Mouse (Mus musculus) limb, embryonic 14.5 days (tissue): Measurements from ENCODE around the gene Col5a1. TPM values are rescaled to one million over a fixed set of nuclear protein-coding genes. Genes with fewer than 3 reads are reported as not detected.

Experiments
- ATAC-seq: fragments of 200-750 bp; cut with Nextera tagmentation; 2 replicates; pipeline ENCODE4 v1.8.0; 2017; ENCODE audit warnings: low read depth, moderate number of reproducible peaks, moderate TSS enrichment; ENCODE audit not compliant: low FRiP score
- DNase-seq: peaks from one replicate; pipeline ENCODE4 v3.0.0-alpha.2; 2015; ENCODE audit warnings: low spot score
- H3K27ac ChIP-seq: fragments of 300-500 bp; sonication (generic); replicated peaks from 2 replicates; pipeline ENCODE4 v1.5.1; 2014; ENCODE audit warnings: low read depth, mild to moderate bottlenecking, low read length, moderate library complexity, mixed read lengths
- H3K27me3 ChIP-seq: fragments of 300-500 bp; sonication (generic); 2 replicates; pipeline ENCODE4 v1.6.1; 2014; ENCODE audit warnings: low read length, mixed read lengths; ENCODE audit not compliant: control insufficient read depth, insufficient read depth
- H3K36me3 ChIP-seq: fragments of 300-500 bp; sonication (generic); 2 replicates; pipeline ENCODE4 v1.6.1; 2014; ENCODE audit warnings: mild to moderate bottlenecking, low read length, moderate library complexity, mixed read lengths; ENCODE audit not compliant: control insufficient read depth, insufficient read depth
- H3K4me1 ChIP-seq: fragments of 300-500 bp; sonication (generic); 2 replicates; pipeline ENCODE4 v1.6.1; 2014; ENCODE audit warnings: antibody characterized with exemption, low read length, mixed read lengths; ENCODE audit not compliant: control insufficient read depth, insufficient read depth
- H3K4me2 ChIP-seq: fragments of 300-500 bp; sonication (generic); replicated peaks from 2 replicates; pipeline ENCODE4 v1.6.1; 2014; ENCODE audit warnings: low read depth, mild to moderate bottlenecking, low read length, moderate library complexity; ENCODE audit not compliant: severe bottlenecking
- H3K4me3 ChIP-seq: fragments of 300-500 bp; sonication (generic); replicated peaks from 2 replicates; pipeline ENCODE4 v1.5.1; 2014; ENCODE audit warnings: low read length
- H3K9ac ChIP-seq: fragments of 300-500 bp; sonication (generic); 2 replicates; pipeline ENCODE4 v1.6.1; 2014; ENCODE audit warnings: mild to moderate bottlenecking, low read depth, low read length, moderate library complexity; ENCODE audit not compliant: severe bottlenecking
- H3K9me3 ChIP-seq: fragments of 300-500 bp; sonication (generic); 2 replicates; pipeline ENCODE4 v1.6.1; 2016; ENCODE audit warnings: low read length; ENCODE audit not compliant: control insufficient read depth
- POLR2A ChIP-seq: fragments of 200-500 bp; IDR thresholded peaks from 2 replicates; pipeline ENCODE4 v1.8.0; 2012; ENCODE audit warnings: inconsistent platforms, mild to moderate bottlenecking, moderate library complexity, borderline replicate concordance; ENCODE audit not compliant: insufficient read depth, insufficient read length; ENCODE audit errors: extremely low read depth
- WGBS: fragments of 180-500 bp; shearing (Covaris S2); extraction: QIAGEN DNeasy Blood & Tissue Kit; methylation state at CpG from one replicate; pipeline ENCODE4 v1.1.7; 2014; 5-methylcytosine and 5-hydroxymethylcytosine counted together
- polyA plus RNA-seq, 2 experiments: library from polyadenylated mRNA; depleted of rRNA in 1 of 2; stranded (reverse) in 1 of 2; unstranded in 1 of 2; fragments of >200 nt; fragmentation: Nextera tagmentation in 1 of 2; extraction: Ambion mirVana in 1 of 2; gene quantifications; 2 replicates each; pipeline versions ENCODE4 v1.2.1 to v1.2.3; 2012 to 2014

The Col5a1 gene
- polyA plus RNA-seq, 2 experiments: 256 to 304 TPM

- Histone ChIP-seq H3K4me2 (no peak overlapping the region), H3K27ac (no peak overlapping the region), H3K27me3 (no peaks in the 10 kb centered on the region), H3K9ac (no peak overlapping the region), H3K36me3 (peaks cover 83% of the 10 kb centered on the region), H3K4me1 (no peaks in the 10 kb centered on the region), H3K9me3 (no peaks in the 10 kb centered on the region), H3K4me3 (no peak overlapping the region)
- DNase-seq (no peak), ATAC-seq (no peak)
- WGBS: 84% methylated on average over 5 of the region's 5 CpGs
- TF ChIP-seq POLR2A: no peak
Observed at GRCm38 (mm10) chr2:27947917-27948316, 61.7 kb downstream of the Col5a1 start.

- 73% methylated on average over 3 of the region's 3 CpGs for WGBS
- Histone ChIP-seq H3K4me3 (no peak overlapping the region), H3K27ac (no peak overlapping the region), H3K27me3 (no peaks in the 10 kb centered on the region), H3K9me3 (no peaks in the 10 kb centered on the region), H3K4me2 (no peak overlapping the region), H3K36me3 (peaks cover 92% of the 10 kb centered on the region), H3K9ac (no peak overlapping the region), H3K4me1 (no peaks in the 10 kb centered on the region)
- TF ChIP-seq POLR2A: no peak
- ATAC-seq (no peak), DNase-seq (no peak)
Observed at GRCm38 (mm10) chr2:27953866-27954265, 67.6 kb downstream of the Col5a1 start.

GRCm38 (mm10) chr2:27954924-27955323 lies 68.7 kb downstream of the Col5a1 start:
- peaks cover 88% of the 10 kb centered on the region for H3K36me3 ChIP-seq
- H3K9me3 ChIP-seq: no peaks in the 10 kb centered on the region
- no peak overlapping the region for H3K27ac ChIP-seq
- 34% methylated on average over 3 of the region's 3 CpGs for WGBS
- ATAC-seq (no peak), DNase-seq (no peak)
- H3K4me3 ChIP-seq: no peak overlapping the region
- no peak overlapping the region for H3K9ac ChIP-seq
- H3K27me3 ChIP-seq: no peaks in the 10 kb centered on the region
- H3K4me2 ChIP-seq: no peak overlapping the region
- no peaks in the 10 kb centered on the region for H3K4me1 ChIP-seq
- TF ChIP-seq POLR2A: no peak

- DNase-seq: no peak
- Histone ChIP-seq H3K4me1 (no peaks in the 10 kb centered on the region), H3K27ac (no peak overlapping the region), H3K36me3 (peaks cover 87% of the 10 kb centered on the region), H3K4me2 (no peak overlapping the region), H3K9ac (no peak overlapping the region), H3K27me3 (no peaks in the 10 kb centered on the region), H3K9me3 (no peaks in the 10 kb centered on the region), H3K4me3 (no peak overlapping the region)
- TF ChIP-seq POLR2A: no peak
- no peak for ATAC-seq
- WGBS: 89% methylated on average over 7 of the region's 7 CpGs
Observed at GRCm38 (mm10) chr2:27956751-27957150, 70.5 kb downstream of the Col5a1 start.

- H3K27ac ChIP-seq: no peak overlapping the region
- H3K27me3 ChIP-seq: no peaks in the 10 kb centered on the region
- ATAC-seq (peak; percentile 25; the same call in 1 of the 2 replicates), DNase-seq (no peak)
- TF ChIP-seq POLR2A: no peak
- H3K9me3 ChIP-seq: no peaks in the 10 kb centered on the region
- no peak overlapping the region for H3K9ac ChIP-seq
- no peaks in the 10 kb centered on the region for H3K4me1 ChIP-seq
- H3K4me2 ChIP-seq: no peak overlapping the region
- H3K36me3 ChIP-seq: peaks cover 87% of the 10 kb centered on the region
- WGBS: 36% methylated on average over 5 of the region's 5 CpGs
- no peak overlapping the region for H3K4me3 ChIP-seq
Observed at GRCm38 (mm10) chr2:27957184-27957583, 71.0 kb downstream of the Col5a1 start.

GRCm38 (mm10) chr2:27959275-27959674 lies 73.0 kb downstream of the Col5a1 start:
- Histone ChIP-seq H3K4me3 (no peak overlapping the region), H3K27ac (no peak overlapping the region), H3K4me2 (no peak overlapping the region), H3K27me3 (no peaks in the 10 kb centered on the region), H3K9me3 (no peaks in the 10 kb centered on the region), H3K36me3 (peaks cover 87% of the 10 kb centered on the region), H3K9ac (no peak overlapping the region), H3K4me1 (no peaks in the 10 kb centered on the region)
- DNase-seq: no peak
- no peak for TF ChIP-seq POLR2A
- WGBS: 71% methylated on average over 6 of the region's 6 CpGs
- no peak for ATAC-seq
